Mouse (Mus musculus) C2C12 (cell line): ENCODE data around the gene Necab2.

ENCODE experiments used
- CEBPB ChIP-seq: IDR thresholded peaks from one replicate; pipeline ENCODE4 v1.6.1; 2011; ENCODE audit warnings: low read depth, mild to moderate bottlenecking, control low read depth, moderate library complexity
- CTCF ChIP-seq: IDR thresholded peaks from one replicate; pipeline ENCODE4 v1.5.1; 2011; ENCODE audit not compliant: control insufficient read depth, insufficient read depth, insufficient read length
- MAX ChIP-seq: IDR thresholded peaks from one replicate; pipeline ENCODE4 v1.6.1; 2011; ENCODE audit warnings: mild to moderate bottlenecking, control low read depth
- MYOD1 ChIP-seq: IDR thresholded peaks from one replicate; pipeline ENCODE4 v1.6.1; 2011; ENCODE audit warnings: low read depth; ENCODE audit not compliant: control insufficient read depth, insufficient read length

GRCm38 (mm10) chr8:119436331-119436730 lies 10.2 kb upstream of the Necab2 start:
- TF ChIP-seq CTCF (no peak), MAX (no peak), CEBPB (no peak), MYOD1 (no peak)
